Mouse (Mus musculus) MEL (cell line): Measurements from ENCODE around the gene Cntnap2.

Source experiments
- CTCF ChIP-seq, 3 experiments: IDR thresholded peaks in 2 of 3; conservative IDR thresholded peaks in 1 of 3; 2 replicates each; pipeline ENCODE4 v1.5.1; 2011 to 2012; ENCODE audit warnings: low read length in 3 of 3, low read depth in 2 of 3, mild to moderate bottlenecking in 2 of 3, improper control_type of control experiment in 1 of 3, inconsistent platforms in 1 of 3, mixed read lengths in 1 of 3, moderate library complexity in 1 of 3; ENCODE audit not compliant: control insufficient read depth in 1 of 3, insufficient read depth in 1 of 3, poor library complexity in 1 of 3, severe bottlenecking in 1 of 3
- ELF1 ChIP-seq: IDR thresholded peaks from 2 replicates; pipeline ENCODE4 v1.6.1; 2014; ENCODE audit warnings: low read depth, mild to moderate bottlenecking, inconsistent platforms, low read length, improper control_type of control experiment, moderate library complexity
- EP300 ChIP-seq, 2 experiments: IDR thresholded peaks; 2 replicates each; pipeline ENCODE4 v1.6.1; 2011; ENCODE audit warnings: improper control_type of control experiment in 2 of 2, low read length in 2 of 2, low read depth in 1 of 2, mild to moderate bottlenecking in 1 of 2
- NELFE ChIP-seq: IDR thresholded peaks from 2 replicates; pipeline ENCODE4 v1.6.1; 2011; ENCODE audit warnings: low read depth, low read length, improper control_type of control experiment
- POLR2A ChIP-seq, 2 experiments: IDR thresholded peaks; 2 replicates each; pipeline ENCODE4 v1.6.1; 2011 to 2012; ENCODE audit warnings: low read length in 2 of 2, mild to moderate bottlenecking in 2 of 2, control low read depth in 1 of 2, improper control_type of control experiment in 1 of 2, low read depth in 1 of 2, moderate library complexity in 1 of 2; ENCODE audit not compliant: control insufficient read depth in 1 of 2, insufficient read depth in 1 of 2, poor library complexity in 1 of 2

DNA sequence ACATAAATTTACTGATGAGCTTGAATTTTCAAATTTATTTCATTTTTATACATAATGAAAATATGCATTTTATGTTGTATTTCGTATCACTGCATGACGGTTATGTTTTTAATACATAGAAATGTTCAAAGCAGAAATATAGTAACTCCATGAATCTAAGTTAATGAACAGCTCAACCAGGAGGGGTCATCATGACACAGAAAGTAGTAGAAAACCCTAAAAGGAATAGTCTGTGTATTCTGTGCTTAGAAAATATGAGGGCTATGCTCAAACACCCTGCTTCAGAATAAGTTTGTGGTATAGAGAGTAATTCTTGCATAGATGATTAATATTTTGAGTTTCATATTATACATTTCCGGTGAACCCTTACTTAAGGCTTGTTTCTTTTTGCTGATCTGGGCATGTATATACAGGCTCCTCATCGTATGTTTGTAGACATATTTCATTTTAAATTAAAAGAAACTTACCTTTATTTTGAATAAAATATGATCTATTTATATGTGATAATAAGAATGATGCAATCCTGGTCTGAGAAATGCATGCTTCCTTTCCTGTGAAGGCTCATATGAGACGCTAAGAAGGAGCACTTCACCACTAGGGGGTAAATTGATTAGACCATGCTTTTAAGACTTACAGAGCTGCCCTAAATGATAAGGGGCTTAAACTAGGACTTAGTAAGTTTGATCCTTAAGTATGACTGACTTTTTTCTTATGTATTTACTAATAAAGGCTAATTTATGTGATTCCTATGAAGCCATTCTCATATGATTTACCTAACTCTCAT lies 3.2 kb downstream of the Cntnap2 start:
- TF ChIP-seq EP300 (IDR thresholded peaks at IDR 0.05; ENCODE audit: low read depth in 1 of 2, low read length in 2 of 2) (no peak), NELFE (no peak), POLR2A (IDR thresholded peaks at IDR 0.05; ENCODE audit: control insufficient read depth in 1 of 2, insufficient read depth in 1 of 2, low read depth in 1 of 2, low read length in 2 of 2, poor library complexity in 1 of 2) (no peak), ELF1 (no peak), CTCF (IDR thresholded peaks at IDR 0.05 in 2 of 3, conservative IDR thresholded peaks at IDR 0.05 in 1 of 3; ENCODE audit: control insufficient read depth in 1 of 3, insufficient read depth in 1 of 3, low read depth in 2 of 3, low read length in 3 of 3, poor library complexity in 1 of 3, severe bottlenecking in 1 of 3) (no peak)
